Mouse (Mus musculus): ENCODE results near the gene Dcaf17.

Dcaf17 gene

DNA sequence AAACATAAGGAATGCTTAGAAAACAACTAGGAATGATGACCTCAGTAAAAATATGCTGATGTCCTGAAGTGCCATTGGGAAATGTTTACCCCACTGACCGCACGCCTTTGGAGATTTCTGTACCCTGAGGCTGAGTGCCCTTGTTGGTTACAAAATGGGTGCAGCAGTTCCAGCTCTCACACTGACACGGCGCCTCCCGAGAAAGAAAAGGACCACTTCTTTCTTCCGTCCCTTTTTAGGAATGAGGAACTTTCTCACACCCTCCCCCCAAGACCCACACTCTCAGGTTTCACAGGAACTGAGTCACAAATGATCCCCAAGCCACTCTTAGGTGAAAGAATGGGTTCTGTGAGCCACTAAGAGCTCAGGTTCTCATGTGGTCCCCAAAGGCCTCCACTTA lies 17.7 kb upstream of the Dcaf17 start:
- TF ChIP-seq GATA4 (IDR thresholded peaks at IDR 0.05; ENCODE audit: insufficient replicate concordance, low read length): no peak

DNA sequence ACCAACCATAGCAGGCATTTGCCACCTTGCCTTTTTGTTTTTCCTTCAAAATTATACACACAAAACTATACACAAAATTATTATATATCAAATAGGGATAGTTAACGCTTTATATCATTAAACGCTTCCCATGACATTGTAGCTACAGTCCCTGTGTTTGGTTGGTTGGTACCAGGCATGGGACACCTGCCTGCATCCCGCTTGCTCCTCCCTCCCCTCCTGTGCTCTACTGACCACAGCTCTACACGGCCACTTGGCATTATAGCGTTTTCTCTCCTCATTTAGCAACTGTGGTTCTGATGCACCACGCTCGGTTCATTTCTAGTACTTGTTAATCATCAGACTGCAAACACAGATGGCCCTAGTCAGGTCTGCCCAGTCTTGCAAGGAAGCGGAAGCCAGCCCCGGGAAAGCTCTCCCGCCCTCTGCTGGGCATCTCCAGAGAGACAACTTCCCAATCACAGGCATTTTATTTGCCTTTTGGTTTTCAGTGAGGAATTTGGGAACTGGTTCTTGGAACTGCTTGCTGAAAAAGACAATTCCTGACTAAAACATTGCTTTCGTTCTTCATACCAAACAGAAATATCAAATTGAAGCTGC lies 15.5 kb upstream of the Dcaf17 start:
- no peak for TF ChIP-seq GATA4 (IDR thresholded peaks at IDR 0.05; ENCODE audit: insufficient replicate concordance, low read length)

DNA sequence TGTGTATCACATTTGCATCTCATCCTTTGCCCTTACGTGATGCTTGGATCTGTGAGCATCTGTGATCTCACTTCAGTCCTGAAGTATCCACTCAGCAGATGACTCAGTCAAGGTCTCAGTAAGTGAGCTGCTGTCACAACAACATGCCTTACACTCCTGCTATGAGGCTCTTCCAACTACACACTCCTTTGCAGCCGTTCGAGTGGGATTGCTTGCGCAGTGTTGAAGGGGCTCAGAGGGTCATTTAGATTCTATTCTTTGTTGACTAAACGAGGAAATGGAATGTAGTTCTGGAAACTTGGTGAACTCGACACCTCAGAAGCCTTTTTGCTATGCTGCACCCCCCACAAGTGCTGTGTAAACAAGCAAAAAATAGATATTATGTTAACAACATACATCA lies 9.0 kb upstream of the Dcaf17 start:
- TF ChIP-seq GATA4 (IDR thresholded peaks at IDR 0.05; ENCODE audit: insufficient replicate concordance, low read length): no peak

DNA sequence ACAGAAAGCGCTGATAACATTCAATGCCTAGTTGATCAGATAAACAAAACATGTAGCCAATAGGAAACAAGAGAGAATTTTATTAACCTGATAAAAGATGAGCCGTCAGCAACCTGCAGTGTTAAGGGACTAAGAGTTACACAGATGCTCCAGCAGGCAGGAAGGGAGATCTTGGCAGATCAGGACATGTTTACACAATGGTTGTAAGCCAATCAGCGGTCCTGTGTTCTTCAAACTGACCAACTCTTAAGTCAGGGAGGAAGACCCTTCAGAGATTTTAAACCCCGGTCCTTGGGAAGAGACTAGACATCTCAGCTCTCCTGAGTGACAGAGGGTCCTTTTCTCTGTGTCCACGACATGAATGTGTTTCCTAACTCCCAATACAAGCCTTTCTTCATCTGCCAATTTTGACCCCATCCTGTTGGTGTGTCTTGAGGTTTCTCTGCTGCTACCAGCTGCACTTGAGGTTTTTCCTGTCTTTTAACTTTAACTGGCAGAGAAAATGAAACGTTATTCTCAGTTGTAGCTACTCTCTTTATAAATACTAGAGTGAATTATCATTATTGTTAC lies 8.3 kb upstream of the Dcaf17 start:
- TF ChIP-seq GATA4 (IDR thresholded peaks at IDR 0.05; ENCODE audit: insufficient replicate concordance, low read length): no peak

DNA sequence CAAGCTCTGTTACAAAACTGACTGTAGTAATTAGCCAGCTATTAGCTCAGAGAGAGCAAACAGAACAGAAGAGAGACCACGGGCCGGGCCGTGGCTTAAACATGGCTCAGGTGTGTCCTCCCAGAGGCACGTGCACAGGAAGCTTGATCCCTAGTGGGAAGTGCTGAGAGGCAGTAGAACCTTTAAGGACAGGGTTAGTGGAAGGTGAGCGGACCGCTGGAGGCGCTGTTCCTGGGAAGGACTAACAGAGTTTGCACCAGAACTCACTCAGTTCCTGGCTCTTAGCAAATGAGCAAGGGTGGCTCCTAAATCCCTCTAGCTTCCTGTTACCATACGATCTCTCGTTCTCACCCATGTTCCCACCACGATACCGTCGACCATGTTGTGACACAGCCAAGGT lies 6.2 kb upstream of the Dcaf17 start:
- TF ChIP-seq GATA4 (IDR thresholded peaks at IDR 0.05; ENCODE audit: insufficient replicate concordance, low read length): no peak

DNA sequence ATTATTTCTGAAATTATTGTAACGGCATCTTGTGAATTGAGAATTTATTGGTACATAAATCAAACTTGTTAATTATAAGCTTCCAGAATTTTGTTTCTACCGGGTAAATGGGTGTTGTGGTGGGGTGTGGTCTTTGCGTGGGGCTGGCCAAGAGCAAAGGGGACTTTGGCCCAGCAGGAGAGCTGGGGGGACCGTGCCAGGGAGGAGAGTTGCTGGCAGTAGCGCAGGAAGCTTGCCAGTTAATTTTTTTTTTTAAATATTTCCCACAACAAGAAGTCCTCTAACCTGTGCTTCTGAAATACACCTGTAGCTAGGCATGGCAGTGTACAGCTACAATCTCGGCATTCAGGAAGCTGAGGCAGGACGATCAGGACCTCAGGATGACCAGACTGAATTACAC lies 4.6 kb upstream of the Dcaf17 start:
- no peak for TF ChIP-seq GATA4 (IDR thresholded peaks at IDR 0.05; ENCODE audit: insufficient replicate concordance, low read length)

DNA sequence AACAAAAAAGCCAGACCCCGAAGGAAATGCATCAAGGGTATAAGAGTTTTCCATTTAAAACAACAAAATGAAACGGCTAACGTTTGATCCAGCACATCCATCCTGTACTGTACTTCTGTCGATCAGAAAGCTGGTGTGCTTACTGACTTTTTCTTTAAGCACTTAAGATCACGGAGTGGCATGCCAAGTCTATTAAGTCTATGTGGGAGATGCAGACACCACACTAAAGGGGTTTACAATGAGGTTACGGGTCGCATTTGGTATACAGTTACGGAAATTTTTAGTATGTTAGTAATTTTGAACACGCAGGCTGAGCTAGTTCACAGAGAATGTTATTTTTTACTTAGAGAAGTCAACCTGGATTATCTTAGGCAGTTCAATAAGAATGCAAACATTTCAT lies 412 bp upstream of the Dcaf17 start:
- no peak for TF ChIP-seq GATA4 (IDR thresholded peaks at IDR 0.05; ENCODE audit: insufficient replicate concordance, low read length)

DNA sequence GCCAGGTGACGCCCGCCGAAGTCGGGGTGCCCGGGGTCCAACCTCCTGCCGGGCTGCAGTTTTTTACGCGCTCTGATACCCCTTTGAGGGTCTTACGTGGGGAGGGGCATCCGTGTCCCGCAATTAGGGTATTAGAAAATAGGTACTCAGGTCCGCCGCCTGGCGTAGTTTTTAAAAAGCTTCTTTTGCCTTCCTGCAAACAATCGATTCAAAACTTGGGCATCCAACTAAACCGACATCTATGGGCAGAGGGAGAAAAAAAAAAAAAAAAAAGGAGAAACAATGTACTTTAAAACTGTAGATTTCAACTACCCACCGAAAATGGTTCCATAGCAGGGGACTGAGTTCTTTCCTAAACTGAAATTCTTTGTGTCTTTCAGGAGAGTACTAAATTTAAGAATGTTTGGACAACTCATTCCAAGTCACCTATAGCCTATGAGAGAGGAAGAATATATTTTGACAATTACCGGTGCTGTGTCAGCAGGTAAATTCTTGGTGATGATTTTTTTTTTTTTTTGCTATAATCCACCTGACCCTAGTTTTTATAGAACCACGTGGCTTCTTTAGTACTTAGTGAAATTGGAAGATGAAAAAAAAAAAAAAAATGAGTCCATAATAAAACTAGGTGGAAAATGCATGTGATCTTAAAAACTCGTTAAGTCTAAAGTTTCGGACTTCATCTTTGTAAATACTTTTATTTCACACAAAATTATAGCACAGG lies 1.1 kb downstream of the Dcaf17 start:
- TF ChIP-seq GATA4 (IDR thresholded peaks at IDR 0.05; ENCODE audit: insufficient replicate concordance, low read length): no peak

DNA sequence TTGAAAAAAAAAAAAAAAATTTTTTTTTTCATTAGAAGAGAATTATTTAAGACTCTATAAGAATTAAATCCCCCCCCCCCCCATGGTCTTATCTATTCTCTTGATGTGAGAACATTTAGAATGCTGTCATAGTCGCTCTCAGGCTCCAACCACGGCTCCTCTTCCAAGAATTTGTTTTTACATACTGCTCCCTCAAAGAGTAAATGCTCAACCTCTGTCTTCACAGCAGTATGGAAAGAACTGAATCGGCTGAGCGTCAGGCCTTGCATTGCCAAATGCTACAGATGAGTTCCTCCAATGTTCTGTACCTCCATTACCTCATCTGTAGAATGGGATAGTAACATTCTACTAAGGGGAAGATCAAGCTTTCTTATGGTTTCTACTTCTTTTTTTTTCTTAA lies 16.5 kb downstream of the Dcaf17 start:
- no peak for TF ChIP-seq GATA4 (IDR thresholded peaks at IDR 0.05; ENCODE audit: insufficient replicate concordance, low read length)

DNA sequence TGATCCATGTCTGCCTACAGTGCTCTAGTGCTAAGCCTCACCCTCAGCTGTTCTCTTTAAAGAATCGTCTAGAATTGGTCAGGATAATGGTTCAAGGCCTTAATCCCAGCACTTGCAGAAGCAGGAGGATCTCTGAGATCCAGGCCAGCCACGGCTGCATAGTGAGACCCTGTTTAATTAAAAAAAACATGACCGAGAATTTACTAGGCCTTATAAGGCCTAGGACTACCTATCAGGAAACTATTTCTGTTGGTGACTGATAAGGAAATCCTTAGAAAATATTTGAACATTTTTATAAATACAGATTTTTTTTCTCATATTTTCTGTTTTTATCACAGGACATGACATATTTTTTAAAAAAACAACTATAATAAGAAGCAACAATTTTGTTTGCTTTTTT lies 18.2 kb downstream of the Dcaf17 start:
- TF ChIP-seq GATA4 (IDR thresholded peaks at IDR 0.05; ENCODE audit: insufficient replicate concordance, low read length): no peak

DNA sequence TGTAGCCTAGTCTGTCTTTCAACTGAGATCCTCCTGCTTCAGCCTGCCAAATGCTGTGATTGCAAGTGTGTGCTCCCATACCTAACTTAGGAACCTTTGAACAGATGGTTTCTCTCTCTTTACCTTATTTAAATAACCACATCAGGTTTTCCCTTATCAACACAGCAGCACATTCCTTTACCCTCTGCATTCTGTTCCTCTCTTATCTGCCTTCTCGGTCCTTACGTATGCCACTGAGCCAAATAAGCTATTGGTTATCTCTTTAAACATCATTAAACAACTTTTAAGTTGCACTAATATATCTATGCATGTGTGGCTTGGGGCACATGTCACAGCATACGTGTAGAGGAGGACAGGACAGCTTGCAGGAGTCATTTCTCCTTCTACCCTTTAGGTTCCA lies 18.7 kb downstream of the Dcaf17 start:
- TF ChIP-seq GATA4 (IDR thresholded peaks at IDR 0.05; ENCODE audit: insufficient replicate concordance, low read length): no peak

DNA sequence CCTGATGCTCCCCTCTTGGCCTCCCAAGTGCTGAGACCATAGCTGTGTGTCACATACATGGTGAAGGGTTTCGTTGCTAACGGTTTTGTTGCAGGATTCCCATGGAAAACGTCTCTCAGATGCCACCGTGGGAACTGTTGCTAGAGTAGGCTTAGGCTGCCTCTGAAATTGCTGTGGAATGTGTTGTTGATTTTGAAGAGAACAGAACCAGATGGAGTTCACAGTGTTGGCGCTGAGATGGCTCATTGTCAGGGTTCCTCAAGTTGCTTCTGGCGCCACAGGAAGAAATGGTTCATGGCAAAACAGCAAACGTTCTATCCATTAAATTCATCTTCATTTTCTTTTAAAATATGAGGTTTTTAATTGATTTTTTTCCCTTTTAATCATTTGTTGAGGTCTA lies 27.3 kb downstream of the Dcaf17 start:
- no peak for TF ChIP-seq GATA4 (IDR thresholded peaks at IDR 0.05; ENCODE audit: insufficient replicate concordance, low read length)

DNA sequence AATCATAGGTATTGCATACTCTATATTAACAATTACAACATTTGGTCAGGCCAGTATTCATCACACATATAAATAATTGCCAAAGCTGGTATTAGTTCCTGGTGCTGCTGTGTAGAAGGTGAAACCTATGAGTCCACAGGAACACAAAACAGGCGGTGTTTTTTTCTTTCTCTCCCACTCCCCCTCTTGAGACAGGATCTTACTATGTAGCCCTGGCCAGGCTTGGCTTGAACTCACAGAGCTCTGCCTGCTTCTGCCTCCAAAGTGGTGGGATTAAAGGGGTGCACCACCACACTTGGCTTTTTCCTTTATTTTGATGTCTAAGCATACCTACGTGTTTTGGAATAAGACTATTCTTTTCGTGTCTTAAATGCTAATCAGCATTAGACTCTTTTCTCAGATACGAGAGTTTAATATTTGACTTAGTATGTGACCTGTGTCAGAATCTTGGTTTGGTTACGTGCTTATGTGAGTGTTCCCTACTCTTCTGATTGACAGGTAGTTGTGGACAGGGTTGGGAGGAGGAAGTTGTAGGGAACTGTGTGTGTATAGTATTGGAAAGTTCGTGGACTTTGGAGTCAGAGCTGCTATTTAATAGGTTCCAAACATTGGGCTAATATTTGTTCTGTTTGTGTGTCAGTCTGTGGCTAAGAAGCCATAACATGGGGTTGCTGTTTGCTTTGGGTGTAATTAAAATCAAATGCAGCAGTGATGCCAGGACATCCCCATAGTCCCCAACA lies 28.5 kb downstream of the Dcaf17 start:
- TF ChIP-seq GATA4 (IDR thresholded peaks at IDR 0.05; ENCODE audit: insufficient replicate concordance, low read length): no peak

DNA sequence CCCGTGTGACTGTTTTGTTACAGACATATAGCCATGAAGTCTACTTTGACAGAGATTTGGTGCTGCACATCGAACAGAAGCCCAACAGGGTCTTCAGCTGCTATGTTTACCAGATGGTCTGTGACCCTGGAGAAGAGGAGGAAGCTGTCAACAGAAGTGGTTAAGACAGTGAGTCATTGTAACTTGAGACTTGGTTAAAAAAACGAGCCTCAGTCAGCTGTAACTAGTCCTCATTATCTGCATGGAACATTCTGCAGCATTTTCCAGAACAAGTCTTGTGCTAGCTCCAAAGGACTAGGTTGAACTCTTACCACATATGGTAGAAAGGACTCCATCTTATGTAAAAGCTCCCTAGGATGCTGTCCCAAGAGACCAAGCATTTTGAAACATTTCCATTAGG lies 34.6 kb downstream of the Dcaf17 start:
- no peak for TF ChIP-seq GATA4 (IDR thresholded peaks at IDR 0.05; ENCODE audit: insufficient replicate concordance, low read length)

DNA sequence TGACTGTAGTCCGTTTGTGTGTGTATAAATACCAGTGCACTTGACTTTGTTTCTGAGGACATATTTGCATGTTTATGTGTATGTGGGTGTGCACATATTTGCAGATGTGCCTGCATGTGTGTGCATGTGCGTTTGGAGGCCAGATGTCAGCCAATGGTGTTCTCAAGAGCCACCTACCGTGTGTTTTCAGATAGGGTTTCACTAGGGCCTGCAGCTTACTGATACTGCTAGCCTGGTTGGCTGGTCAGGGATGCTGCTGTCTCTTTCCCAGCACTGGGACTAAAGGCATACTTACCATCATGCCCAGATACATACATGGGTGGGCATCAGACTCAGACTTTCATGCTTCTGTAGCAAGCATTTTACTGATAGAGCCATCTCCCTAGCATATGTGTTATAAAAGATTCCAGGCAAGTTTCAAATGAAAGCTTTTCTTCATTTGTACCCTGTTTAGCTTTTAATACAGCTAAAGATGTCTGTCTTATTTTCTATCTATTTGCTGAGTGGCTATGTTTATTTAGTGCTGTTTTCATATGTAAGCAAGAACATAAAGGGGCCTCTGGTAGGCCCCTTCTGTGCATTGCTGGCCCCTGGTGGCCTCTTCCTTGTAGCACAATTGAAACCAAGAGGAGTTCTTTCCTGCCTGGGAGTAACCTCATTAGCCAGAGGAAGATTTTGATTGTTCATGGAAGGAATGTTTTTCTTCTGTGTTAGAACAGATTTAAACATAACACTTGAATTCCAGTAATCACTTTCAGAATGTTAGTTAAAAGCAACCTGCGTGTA lies 35.7 kb downstream of the Dcaf17 start:
- no peak for TF ChIP-seq GATA4 (IDR thresholded peaks at IDR 0.05; ENCODE audit: insufficient replicate concordance, low read length)

Data from liver, adult (tissue).